Mouse (Mus musculus) hindbrain, embryonic 12.5 days (tissue): ENCODE measurements around the gene Eef1e1. TPM values are rescaled to one million over a fixed set of nuclear protein-coding genes. Genes with fewer than 3 reads are reported as not detected.

Experiments used
- ATAC-seq: fragments of 200-750 bp; cut with Nextera tagmentation; 2 replicates; pipeline ENCODE4 v1.8.0; 2017; ENCODE audit warnings: moderate TSS enrichment; ENCODE audit not compliant: low FRiP score
- H3K27ac ChIP-seq: fragments of 300-500 bp; sonication (generic); 2 replicates; pipeline ENCODE4 v1.5.1; 2016; ENCODE audit warnings: mild to moderate bottlenecking
- H3K27me3 ChIP-seq: fragments of 300-500 bp; sonication (generic); 2 replicates; pipeline ENCODE4 v1.6.1; 2016; ENCODE audit warnings: mild to moderate bottlenecking
- H3K36me3 ChIP-seq: fragments of 300-500 bp; sonication (generic); 2 replicates; pipeline ENCODE4 v1.6.1; 2016; ENCODE audit warnings: mild to moderate bottlenecking
- H3K4me1 ChIP-seq: fragments of 300-500 bp; sonication (generic); 2 replicates; pipeline ENCODE4 v1.6.1; 2016
- H3K4me2 ChIP-seq: fragments of 300-500 bp; sonication (generic); replicated peaks from 2 replicates; pipeline ENCODE4 v1.6.1; 2016; ENCODE audit warnings: mild to moderate bottlenecking
- H3K4me3 ChIP-seq: fragments of 300-500 bp; sonication (generic); 2 replicates; pipeline ENCODE4 v1.5.1; 2016; ENCODE audit warnings: mild to moderate bottlenecking
- H3K9ac ChIP-seq: fragments of 300-500 bp; sonication (generic); 2 replicates; pipeline ENCODE4 v1.6.1; 2016; ENCODE audit warnings: mild to moderate bottlenecking, moderate library complexity
- H3K9me3 ChIP-seq: fragments of 300-500 bp; sonication (generic); replicated peaks from 2 replicates; pipeline ENCODE4 v1.6.1; 2016; ENCODE audit warnings: mild to moderate bottlenecking
- WGBS: fragments of 180-500 bp; shearing (Covaris S2); methylation state at CpG from one replicate; pipeline ENCODE4 v1.1.7; 2016; 5-methylcytosine and 5-hydroxymethylcytosine counted together
- polyA plus RNA-seq: library from polyadenylated mRNA; unstranded; fragments of >200 nt; fragmentation: Nextera tagmentation; extraction: Ambion mirVana; gene quantifications from 2 replicates; pipeline ENCODE4 v1.2.1, GENCODE M21; 2016

The Eef1e1 gene
- polyA plus RNA-seq, 1 experiment from 2014 or later = 59.8 TPM

- Histone ChIP-seq H3K4me3 (no peak overlapping the region), H3K27ac (no peak overlapping the region), H3K4me2 (no peak overlapping the region), H3K27me3 (no peaks in the 10 kb centered on the region), H3K36me3 (peaks cover 31% of the 10 kb centered on the region), H3K9ac (no peak overlapping the region), H3K9me3 (no peaks in the 10 kb centered on the region), H3K4me1 (no peaks in the 10 kb centered on the region)
- WGBS = 92% methylated on average over 5 of the region's 5 CpGs
- no peak for ATAC-seq
Observed at GRCm38 (mm10) chr13:38641414-38641813, 17.4 kb downstream of the Eef1e1 start.

- ATAC-seq = no peak
Observed at GRCm38 (mm10) chr13:38640961-38641360, 17.9 kb downstream of the Eef1e1 start.

GRCm38 (mm10) chr13:38638694-38639093 lies 20.2 kb downstream of the Eef1e1 start:
- H3K9ac ChIP-seq = no peak overlapping the region
- H3K4me3 ChIP-seq = no peak overlapping the region
- no peak overlapping the region for H3K4me2 ChIP-seq
- H3K36me3 ChIP-seq = peaks cover 8% of the 10 kb centered on the region
- H3K27me3 ChIP-seq = no peaks in the 10 kb centered on the region
- H3K9me3 ChIP-seq = no peaks in the 10 kb centered on the region
- WGBS = 82% methylated on average over 11 of the region's 11 CpGs
- peaks cover 9% of the 10 kb centered on the region for H3K4me1 ChIP-seq
- ATAC-seq = no peak
- no peak overlapping the region for H3K27ac ChIP-seq

More at GRCm38 (mm10) chr13:38640961-38641360, 17.9 kb downstream of the Eef1e1 start:
- Histone ChIP-seq H3K9ac (no peak overlapping the region), H3K4me3 (no peak overlapping the region), H3K9me3 (no peaks in the 10 kb centered on the region), H3K27me3 (no peaks in the 10 kb centered on the region), H3K4me1 (no peaks in the 10 kb centered on the region), H3K36me3 (peaks cover 28% of the 10 kb centered on the region), H3K4me2 (no peak overlapping the region), H3K27ac (no peak overlapping the region)
- 86% methylated on average over 5 of the region's 5 CpGs for WGBS

- H3K27me3 ChIP-seq = no peaks in the 10 kb centered on the region
- 2% methylated on average over 43 of the region's 44 CpGs for WGBS
- ATAC-seq = peak; percentile 97
Observed at GRCm38 (mm10) chr13:38634800-38635269, 24.0 kb downstream of the Eef1e1 start, which contains the start of gene Bloc1s5. Gene Bloc1s5, minus strand, starts transcription at chr13:38635109.

GRCm38 (mm10) chr13:38634256-38634799 lies 24.5 kb downstream of the Eef1e1 start:
- under 1% methylated on average over 19 of the region's 19 CpGs for WGBS
- Histone ChIP-seq H3K36me3 (peaks cover 3% of the 10 kb centered on the region; the same call in 1 of the 2 replicates), H3K4me1 (peaks cover 9% of the 10 kb centered on the region), H3K9ac (peak overlapping the region; percentile 84), H3K27ac (peak overlapping the region; percentile 69), H3K4me2 (peak overlapping the region; percentile 74), H3K4me3 (peak overlapping the region; percentile 75), H3K9me3 (no peaks in the 10 kb centered on the region), H3K27me3 (no peaks in the 10 kb centered on the region)
- ATAC-seq = peak; percentile 85

More at GRCm38 (mm10) chr13:38634800-38635269, 24.0 kb downstream of the Eef1e1 start, which contains the start of gene Bloc1s5:
- Histone ChIP-seq H3K4me3 (peak within 1 kb of the TSS; percentile 75), H3K9me3 (no peaks in the 10 kb centered on the region), H3K9ac (peak within 1 kb of the TSS; percentile 84), H3K4me1 (peaks cover 9% of the 10 kb centered on the region), H3K36me3 (peaks cover 3% of the 10 kb centered on the region; the same call in 1 of the 2 replicates), H3K27ac (peak within 1 kb of the TSS; percentile 69), H3K4me2 (peak within 1 kb of the TSS; percentile 74)

- H3K9ac ChIP-seq = no peak overlapping the region
- H3K4me1 ChIP-seq = peaks cover 9% of the 10 kb centered on the region
- H3K9me3 ChIP-seq = no peaks in the 10 kb centered on the region
- WGBS = 95% methylated on average over 6 of the region's 6 CpGs
- H3K36me3 ChIP-seq = peaks cover 3% of the 10 kb centered on the region; the same call in 1 of the 2 replicates
- H3K4me2 ChIP-seq = no peak overlapping the region
- H3K27me3 ChIP-seq = no peaks in the 10 kb centered on the region
- no peak overlapping the region for H3K27ac ChIP-seq
- no peak overlapping the region for H3K4me3 ChIP-seq
- ATAC-seq = no peak
Observed at GRCm38 (mm10) chr13:38633287-38634000, 25.4 kb downstream of the Eef1e1 start.

- Histone ChIP-seq H3K4me2 (no peak overlapping the region), H3K36me3 (peaks cover 3% of the 10 kb centered on the region; the same call in 1 of the 2 replicates), H3K9me3 (no peaks in the 10 kb centered on the region), H3K27ac (no peak overlapping the region), H3K27me3 (no peaks in the 10 kb centered on the region), H3K4me1 (peaks cover 9% of the 10 kb centered on the region), H3K4me3 (no peak overlapping the region), H3K9ac (no peak overlapping the region)
- ATAC-seq = no peak
- WGBS = 90% methylated on average over 6 of the region's 6 CpGs
Observed at GRCm38 (mm10) chr13:38632556-38632955, 26.3 kb downstream of the Eef1e1 start.

GRCm38 (mm10) chr13:38626229-38626525 lies 32.7 kb downstream of the Eef1e1 start:
- H3K36me3 ChIP-seq = peaks cover 3% of the 10 kb centered on the region; the same call in 1 of the 2 replicates

GRCm38 (mm10) chr13:38625492-38626228 lies 33.2 kb downstream of the Eef1e1 start:
- 18% methylated on average over 5 of the region's 5 CpGs for WGBS

More at GRCm38 (mm10) chr13:38626229-38626525, 32.7 kb downstream of the Eef1e1 start:
- ATAC-seq = no peak
- H3K9me3 ChIP-seq = no peaks in the 10 kb centered on the region
- no peak overlapping the region for H3K4me3 ChIP-seq
- no peaks in the 10 kb centered on the region for H3K4me1 ChIP-seq
- no peaks in the 10 kb centered on the region for H3K27me3 ChIP-seq
- no peak overlapping the region for H3K9ac ChIP-seq
- 23% methylated on average over 6 of the region's 6 CpGs for WGBS
- H3K27ac ChIP-seq = no peak overlapping the region
- H3K4me2 ChIP-seq = no peak overlapping the region

GRCm38 (mm10) chr13:38624292-38624902 lies 34.5 kb downstream of the Eef1e1 start:
- Histone ChIP-seq H3K4me3 (no peak overlapping the region), H3K9me3 (no peaks in the 10 kb centered on the region), H3K27me3 (no peaks in the 10 kb centered on the region), H3K36me3 (no peaks in the 10 kb centered on the region), H3K4me1 (no peaks in the 10 kb centered on the region), H3K4me2 (no peak overlapping the region), H3K27ac (no peak overlapping the region), H3K9ac (no peak overlapping the region)
- 91% methylated on average over 8 of the region's 8 CpGs for WGBS
- no peak for ATAC-seq

More at GRCm38 (mm10) chr13:38625492-38626228, 33.2 kb downstream of the Eef1e1 start:
- Histone ChIP-seq H3K27ac (no peak overlapping the region), H3K4me1 (no peaks in the 10 kb centered on the region), H3K9ac (no peak overlapping the region), H3K4me2 (no peak overlapping the region), H3K4me3 (no peak overlapping the region), H3K27me3 (no peaks in the 10 kb centered on the region), H3K9me3 (no peaks in the 10 kb centered on the region), H3K36me3 (peaks cover 3% of the 10 kb centered on the region; the same call in 1 of the 2 replicates)
- ATAC-seq = no peak

- Histone ChIP-seq H3K4me1 (no peaks in the 10 kb centered on the region), H3K4me2 (no peak overlapping the region), H3K27me3 (no peaks in the 10 kb centered on the region), H3K9ac (no peak overlapping the region), H3K36me3 (no peaks in the 10 kb centered on the region), H3K9me3 (no peaks in the 10 kb centered on the region), H3K27ac (no peak overlapping the region), H3K4me3 (no peak overlapping the region)
- no peak for ATAC-seq
- WGBS = 89% methylated on average over 5 of the region's 5 CpGs
Observed at GRCm38 (mm10) chr13:38623296-38623695, 35.6 kb downstream of the Eef1e1 start.
